Mouse (Mus musculus) liver, adult 2 months (tissue): ENCODE results near the gene Lrrc37a. TPM values are rescaled to one million over a fixed set of nuclear protein-coding genes. Genes with fewer than 3 reads are reported as not detected.

Experiments used
- DNase-seq: peaks from one replicate; pipeline ENCODE4 v3.0.0-alpha.2; 2011; ENCODE audit warnings: low read depth, low spot score; ENCODE audit errors: extremely low read depth
- H3K27ac ChIP-seq: fragments of 200-500 bp; replicated peaks from 2 replicates; pipeline ENCODE4 v1.5.1; 2012; ENCODE audit warnings: low read depth, mild to moderate bottlenecking, control low read depth, inconsistent platforms, low read length; ENCODE audit not compliant: insufficient read depth
- H3K27me3 ChIP-seq: fragments of 200-500 bp; 2 replicates; pipeline ENCODE4 v1.6.1; 2012; ENCODE audit warnings: mild to moderate bottlenecking, moderate library complexity, low read length, inconsistent platforms; ENCODE audit not compliant: control insufficient read depth, insufficient read depth
- H3K36me3 ChIP-seq: fragments of 200-500 bp; 2 replicates; pipeline ENCODE4 v1.6.1; 2012; ENCODE audit warnings: low read length, inconsistent platforms; ENCODE audit not compliant: control insufficient read depth, insufficient read depth
- H3K4me1 ChIP-seq: fragments of 200-500 bp; 2 replicates; pipeline ENCODE4 v1.6.1; 2011; ENCODE audit warnings: low read length; ENCODE audit not compliant: control insufficient read depth, insufficient read depth
- H3K4me3 ChIP-seq: fragments of 200-500 bp; 2 replicates; pipeline ENCODE4 v1.5.1; 2011; ENCODE audit warnings: low read depth, mild to moderate bottlenecking, control low read depth, low read length, moderate library complexity; ENCODE audit not compliant: insufficient read depth
- H3K79me2 ChIP-seq: fragments of 200-500 bp; 2 replicates; pipeline ENCODE4 v1.6.1; 2012; ENCODE audit warnings: inconsistent platforms, mild to moderate bottlenecking, low read length, moderate library complexity; ENCODE audit not compliant: control insufficient read depth, insufficient read depth
- H3K9ac ChIP-seq: fragments of 200-500 bp; 2 replicates; pipeline ENCODE4 v1.6.1; 2012; ENCODE audit warnings: low read depth, mild to moderate bottlenecking, control low read depth, inconsistent platforms, low read length
- CTCF ChIP-seq: fragments of 200-500 bp; IDR thresholded peaks from 2 replicates; pipeline ENCODE4 v1.5.1; 2011; ENCODE audit warnings: low read depth, low read length, control low read depth
- POLR2A ChIP-seq: fragments of 200-500 bp; IDR thresholded peaks from 2 replicates; pipeline ENCODE4 v1.6.1; 2011; ENCODE audit warnings: low read length, control low read depth; ENCODE audit not compliant: insufficient read depth; ENCODE audit errors: extremely low read depth
- WGBS: fragments of 180-500 bp; shearing (Covaris S2); methylation state at CpG from one replicate; pipeline ENCODE4 v1.1.7; 2018; 5-methylcytosine and 5-hydroxymethylcytosine counted together
- polyA plus RNA-seq: library from polyadenylated mRNA; depleted of rRNA; stranded (reverse); fragments of >200 nt; gene quantifications from 2 replicates; pipeline ENCODE4 v1.2.3, GENCODE M21; 2012; rRNA removed
- total RNA-seq: library from RNA; depleted of rRNA; stranded (reverse); fragments of >200 nt; gene quantifications from 2 replicates; pipeline ENCODE4 v1.2.3, GENCODE M21; 2014; rRNA removed

Lrrc37a gene
- total and polyA plus RNA-seq, 2 experiments, result not detected

GRCm38 (mm10) chr11:103406551-103406950, 97.8 kb downstream of the Lrrc37a start:
- no peak overlapping the region for H3K27ac ChIP-seq
- 67% methylated on average over 7 of the region's 7 CpGs for WGBS
- H3K4me3 ChIP-seq, result no peak overlapping the region
- 0 out of 2 replicates have a peak, but pooled peaks cover 2% of the 10 kb centered on the region for H3K36me3 ChIP-seq
- no peak overlapping the region for H3K9ac ChIP-seq
- peaks cover 27% of the 10 kb centered on the region; the same call in 1 of the 2 replicates for H3K79me2 ChIP-seq
- no peaks in the 10 kb centered on the region for H3K27me3 ChIP-seq
- peaks cover 5% of the 10 kb centered on the region for H3K4me1 ChIP-seq
- DNase-seq, result peak; percentile 69
- TF ChIP-seq POLR2A (no peak), CTCF (no peak)

GRCm38 (mm10) chr11:103405814-103406213, 98.6 kb downstream of the Lrrc37a start:
- TF ChIP-seq POLR2A, result no peak
- no peak for TF ChIP-seq CTCF
- Histone ChIP-seq H3K36me3 (0 out of 2 replicates have a peak, but pooled peaks cover 2% of the 10 kb centered on the region), H3K9ac (no peak overlapping the region), H3K79me2 (peaks cover 21% of the 10 kb centered on the region; the same call in 1 of the 2 replicates), H3K27me3 (no peaks in the 10 kb centered on the region), H3K4me3 (no peak overlapping the region), H3K27ac (no peak overlapping the region), H3K4me1 (peaks cover 5% of the 10 kb centered on the region)
- DNase-seq, result no peak
- WGBS, result 87% methylated on average over 1 of the region's 1 CpGs

- no peak for DNase-seq
- Histone ChIP-seq H3K4me3 (no peak overlapping the region), H3K36me3 (0 out of 2 replicates have a peak, but pooled peaks cover 2% of the 10 kb centered on the region), H3K27me3 (no peaks in the 10 kb centered on the region), H3K9ac (no peak overlapping the region), H3K27ac (no peak overlapping the region), H3K79me2 (peaks cover 15% of the 10 kb centered on the region; the same call in 1 of the 2 replicates), H3K4me1 (peaks cover 9% of the 10 kb centered on the region)
- TF ChIP-seq POLR2A, result no peak
- TF ChIP-seq CTCF, result no peak
These were observed 99.8 kb downstream of the Lrrc37a start for GRCm38 (mm10) chr11:103404618-103405017.

- H3K27ac ChIP-seq, result no peak overlapping the region
- DNase-seq, result peak; percentile 18
- no peak overlapping the region for H3K4me3 ChIP-seq
- 0 out of 2 replicates have a peak, but pooled peaks cover 2% of the 10 kb centered on the region for H3K36me3 ChIP-seq
- H3K9ac ChIP-seq, result no peak overlapping the region
- WGBS, result 83% methylated on average over 4 of the region's 4 CpGs
- TF ChIP-seq CTCF (no peak), POLR2A (no peak)
- no peaks in the 10 kb centered on the region for H3K27me3 ChIP-seq
- peaks cover 12% of the 10 kb centered on the region for H3K4me1 ChIP-seq
- peaks cover 11% of the 10 kb centered on the region; the same call in 1 of the 2 replicates for H3K79me2 ChIP-seq
These were observed 100.6 kb downstream of the Lrrc37a start for GRCm38 (mm10) chr11:103403776-103404175.

- peaks cover 12% of the 10 kb centered on the region for H3K4me1 ChIP-seq
- H3K4me3 ChIP-seq, result no peak overlapping the region
- H3K36me3 ChIP-seq, result 0 out of 2 replicates have a peak, but pooled peaks cover 2% of the 10 kb centered on the region
- no peaks in the 10 kb centered on the region for H3K27me3 ChIP-seq
- H3K27ac ChIP-seq, result no peak overlapping the region
- DNase-seq, result no peak
- no peak overlapping the region for H3K9ac ChIP-seq
- 86% methylated on average over 5 of the region's 5 CpGs for WGBS
- TF ChIP-seq POLR2A (no peak), CTCF (no peak)
- peaks cover 8% of the 10 kb centered on the region; the same call in 1 of the 2 replicates for H3K79me2 ChIP-seq
These were observed 101.7 kb downstream of the Lrrc37a start for GRCm38 (mm10) chr11:103402738-103403137.

- DNase-seq, result peak; percentile 48
- no peak overlapping the region for H3K9ac ChIP-seq
- H3K4me3 ChIP-seq, result no peak overlapping the region
- peaks cover 8% of the 10 kb centered on the region; the same call in 1 of the 2 replicates for H3K79me2 ChIP-seq
- WGBS, result 81% methylated on average over 2 of the region's 2 CpGs
- peaks cover 12% of the 10 kb centered on the region for H3K4me1 ChIP-seq
- peak; percentile 92 for TF ChIP-seq CTCF
- TF ChIP-seq POLR2A, result no peak
- 0 out of 2 replicates have a peak, but pooled peaks cover 2% of the 10 kb centered on the region for H3K36me3 ChIP-seq
- H3K27me3 ChIP-seq, result no peaks in the 10 kb centered on the region
- H3K27ac ChIP-seq, result no peak overlapping the region
These were observed 102.2 kb downstream of the Lrrc37a start for GRCm38 (mm10) chr11:103402198-103402597.

Other genes with a start within 250 kb of the Lrrc37a start
- 1.4 and 2.2 TPM in 2 replicates for gene Map3k14, start 237.1 kb downstream of the Lrrc37a start, total RNA-seq
- gene Map3k14, start 237.1 kb downstream of the Lrrc37a start, polyA plus RNA-seq, result 2.0 and 2.1 TPM in 2 replicates
- 0.55 and 1.2 TPM in 2 replicates for gene Arhgap27, start 140.9 kb downstream of the Lrrc37a start, total RNA-seq
- 1.6 and 3.0 TPM in 2 replicates for gene Arhgap27, start 140.9 kb downstream of the Lrrc37a start, polyA plus RNA-seq
- gene Plekhm1, start 91.9 kb downstream of the Lrrc37a start, total RNA-seq, result 3.5 and 6.0 TPM in 2 replicates
- gene Plekhm1, start 91.9 kb downstream of the Lrrc37a start, polyA plus RNA-seq, result 8.0 and 9.8 TPM in 2 replicates
- not detected in 2 replicates for gene Gm884, start 116.5 kb upstream of the Lrrc37a start, total RNA-seq
- not detected in 2 replicates for gene Gm884, start 116.5 kb upstream of the Lrrc37a start, polyA plus RNA-seq
- not detected in 2 replicates for gene Lyzl6, start 134.3 kb upstream of the Lrrc37a start, total RNA-seq
- not detected in 2 replicates for gene Lyzl6, start 134.3 kb upstream of the Lrrc37a start, polyA plus RNA-seq
- not detected in 2 replicates for gene Rprml, start 145.0 kb upstream of the Lrrc37a start, total RNA-seq
- gene Rprml, start 145.0 kb upstream of the Lrrc37a start, polyA plus RNA-seq, result not detected in 2 replicates
- gene Gosr2, start 193.3 kb upstream of the Lrrc37a start, total RNA-seq, result 52.8 and 55.0 TPM in 2 replicates
- 70.2 and 77.8 TPM in 2 replicates for gene Gosr2, start 193.3 kb upstream of the Lrrc37a start, polyA plus RNA-seq
- gene Wnt9b, start 245.2 kb upstream of the Lrrc37a start, total RNA-seq, result 0.34 and 0.65 TPM in 2 replicates
- gene Wnt9b, start 245.2 kb upstream of the Lrrc37a start, polyA plus RNA-seq, result 0.44 and 0.91 TPM in 2 replicates